Mouse (Mus musculus): Measurements from ENCODE around the gene Trim29.
A peak's percentile ranks its signal among the peaks of the same experiment; 100 is the strongest.

Gene Trim29

DNA sequence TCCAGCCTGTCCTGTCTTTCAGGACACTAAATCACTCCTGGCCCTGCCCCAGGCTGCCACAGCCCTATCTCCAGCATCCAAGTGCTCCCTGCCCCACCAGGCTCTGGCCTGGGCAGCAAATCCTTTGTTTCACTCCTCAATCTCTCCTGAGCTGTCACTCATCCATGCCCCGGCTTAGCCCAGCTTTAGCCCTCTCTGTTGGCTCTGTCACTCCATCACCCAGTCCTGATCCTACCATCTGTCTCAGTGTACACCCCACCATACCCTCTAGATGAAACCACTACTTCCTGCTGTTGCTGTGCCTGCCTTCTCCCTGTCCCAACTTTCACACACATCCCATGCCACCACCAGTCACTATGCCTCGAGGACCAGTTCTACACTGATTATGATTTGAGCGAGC lies 73.8 kb downstream of the Trim29 start:
- peak; percentile 28 for DNase-seq (ENCODE audit: low read depth, low spot score)

Data from retina, postnatal 7 days (tissue).